Mouse (Mus musculus) cerebellum, adult 11 months (tissue): ENCODE data around the gene Ly6g6e.
A peak's percentile ranks its signal among the peaks of the same experiment; 100 is the strongest.
"Not testable (repeated sequence)": the region's sequence is repeated elsewhere in the genome, so short reads cannot be mapped to it uniquely, and the experiment has no call there.

Experiments
- DNase-seq: peaks from one replicate; pipeline ENCODE4 v3.0.0; 2022

Gene Ly6g6e

GRCm38 (mm10) chr17:35105740-35106389 is 29.2 kb downstream of the Ly6g6e start:
- peak; percentile 63 for DNase-seq

GRCm38 (mm10) chr17:35106522-35106921 is 29.8 kb downstream of the Ly6g6e start:
- no peak for DNase-seq

- peak; percentile 62 for DNase-seq
These were observed 31.4 kb downstream of the Ly6g6e start, which contains the start of gene Ly6g5c for GRCm38 (mm10) chr17:35108097-35108496. Gene Ly6g5c, plus strand, starts transcription at chr17:35108279.

GRCm38 (mm10) chr17:35111774-35112173 is 35.1 kb downstream of the Ly6g6e start:
- no peak for DNase-seq

- DNase-seq, result peak; percentile 29
These were observed 38.6 kb downstream of the Ly6g6e start, which contains the start of gene Ly6g5b for GRCm38 (mm10) chr17:35115046-35116019. Gene Ly6g5b, minus strand, starts transcription at chr17:35115428.

- DNase-seq, result no peak
These were observed 44.0 kb downstream of the Ly6g6e start for GRCm38 (mm10) chr17:35120745-35121142.

- DNase-seq, result peak; percentile 97
These were observed 44.6 kb downstream of the Ly6g6e start, which contains the start of gene Gpank1 for GRCm38 (mm10) chr17:35121143-35121799. Gene Gpank1, plus strand, starts transcription at chr17:35121455.

GRCm38 (mm10) chr17:35121871-35122303 is 45.2 kb downstream of the Ly6g6e start, which contains the start of gene Csnk2b:
Gene Csnk2b, minus strand, starts transcription at chr17:35122053.
- peak; percentile 69 for DNase-seq

GRCm38 (mm10) chr17:35123287-35123686 is 46.6 kb downstream of the Ly6g6e start:
- DNase-seq, result not testable (repeated sequence)

- DNase-seq, result not testable (repeated sequence)
These were observed 47.7 kb downstream of the Ly6g6e start for GRCm38 (mm10) chr17:35124261-35124896.

GRCm38 (mm10) chr17:35125081-35125480 is 48.4 kb downstream of the Ly6g6e start:
- DNase-seq, result no peak

GRCm38 (mm10) chr17:35125578-35125977 is 48.9 kb downstream of the Ly6g6e start:
- DNase-seq, result no peak

- peak; percentile 61 for DNase-seq
These were observed 49.5 kb downstream of the Ly6g6e start, which contains the start of gene D17H6S53E for GRCm38 (mm10) chr17:35126206-35126611. Gene D17H6S53E, plus strand, starts transcription at chr17:35126373.

GRCm38 (mm10) chr17:35127017-35127416 is 50.3 kb downstream of the Ly6g6e start:
- no peak for DNase-seq
